Mouse (Mus musculus): ENCODE measurements at regions not wholly inside any gene's neighbourhood (a gene's known extent, or its start where the extent isn't known, plus 50 kb on each side); places are given as distances from the start of the nearest gene placed in this dataset.

GRCm38 (mm10) chr12:39373721-39374120, 594.5 kb downstream of the Etv1 start:
- Histone ChIP-seq H3K36me3 (ENCODE audit: control insufficient read depth, insufficient read depth, low read length) (no peaks in the 10 kb centered on the region), H3K4me1 (ENCODE audit: control insufficient read depth, insufficient read depth, low read length) (no peaks in the 10 kb centered on the region), H3K9ac (ENCODE audit: low read depth, low read length) (no peak overlapping the region), H3K9me3 (replicated peaks; ENCODE audit: control insufficient read depth, low read length, poor library complexity, severe bottlenecking) (no peaks in the 10 kb centered on the region), H3K27me3 (ENCODE audit: control insufficient read depth, insufficient read depth, low read depth, low read length) (no peaks in the 10 kb centered on the region), H3K4me3 (ENCODE audit: low read depth, low read length) (no peak overlapping the region), H3K27ac (ENCODE audit: low read length) (no peak overlapping the region), H3K4me2 (ENCODE audit: low read length) (no peak overlapping the region)
- ATAC-seq = no peak
- 89% methylated on average over 1 of the region's 1 CpGs for WGBS
